Mouse (Mus musculus) small intestine, adult 2 months (tissue): ENCODE results near the gene Scarb1. TPM values are rescaled to one million over a fixed set of nuclear protein-coding genes. Genes with fewer than 3 reads are reported as not detected.

Experiments
- H3K27ac ChIP-seq: fragments of 200-500 bp; 2 replicates; pipeline ENCODE4 v1.5.1; 2012; ENCODE audit warnings: low read depth, low read length, control low read depth, inconsistent platforms; ENCODE audit not compliant: insufficient read depth
- H3K27me3 ChIP-seq: fragments of 200-500 bp; 2 replicates; pipeline ENCODE4 v1.6.1; 2012; ENCODE audit warnings: mild to moderate bottlenecking, moderate library complexity, low read length, inconsistent platforms; ENCODE audit not compliant: control insufficient read depth, insufficient read depth
- H3K36me3 ChIP-seq: fragments of 200-500 bp; 2 replicates; pipeline ENCODE4 v1.6.1; 2012; ENCODE audit warnings: mild to moderate bottlenecking, low read length, control low read depth, inconsistent platforms; ENCODE audit not compliant: control insufficient read depth, insufficient read depth
- H3K4me1 ChIP-seq: fragments of 200-500 bp; 2 replicates; pipeline ENCODE4 v1.6.1; 2012; ENCODE audit warnings: low read length, inconsistent platforms, mixed read lengths; ENCODE audit not compliant: control insufficient read depth, insufficient read depth, insufficient read length
- H3K4me3 ChIP-seq: fragments of 200-500 bp; 2 replicates; pipeline ENCODE4 v1.5.1; 2012; ENCODE audit warnings: low read depth, mild to moderate bottlenecking, control low read depth, inconsistent platforms, low read length, moderate library complexity
- CTCF ChIP-seq: fragments of 200-500 bp; IDR thresholded peaks from 2 replicates; pipeline ENCODE4 v1.5.1; 2012; ENCODE audit warnings: low read depth, mild to moderate bottlenecking, control low read depth, inconsistent platforms, low read length, moderate library complexity, mixed read lengths; ENCODE audit not compliant: insufficient replicate concordance, insufficient read length; ENCODE audit errors: extremely low read depth
- POLR2A ChIP-seq: fragments of 200-500 bp; IDR thresholded peaks from 2 replicates; pipeline ENCODE4 v1.6.1; 2012; ENCODE audit warnings: low read depth, mild to moderate bottlenecking, control low read depth, inconsistent platforms, low read length, moderate library complexity
- WGBS: fragments of 180-500 bp; shearing (Covaris S2); methylation state at CpG from one replicate; pipeline ENCODE4 v1.1.7; 2018; 5-methylcytosine and 5-hydroxymethylcytosine counted together
- polyA plus RNA-seq: library from polyadenylated mRNA; depleted of rRNA; stranded (reverse); fragments of >200 nt; gene quantifications from 2 replicates; pipeline ENCODE4 v1.2.3, GENCODE M21; 2012

Gene Scarb1
- polyA plus RNA-seq, 1 experiment = 19.4 TPM

DNA sequence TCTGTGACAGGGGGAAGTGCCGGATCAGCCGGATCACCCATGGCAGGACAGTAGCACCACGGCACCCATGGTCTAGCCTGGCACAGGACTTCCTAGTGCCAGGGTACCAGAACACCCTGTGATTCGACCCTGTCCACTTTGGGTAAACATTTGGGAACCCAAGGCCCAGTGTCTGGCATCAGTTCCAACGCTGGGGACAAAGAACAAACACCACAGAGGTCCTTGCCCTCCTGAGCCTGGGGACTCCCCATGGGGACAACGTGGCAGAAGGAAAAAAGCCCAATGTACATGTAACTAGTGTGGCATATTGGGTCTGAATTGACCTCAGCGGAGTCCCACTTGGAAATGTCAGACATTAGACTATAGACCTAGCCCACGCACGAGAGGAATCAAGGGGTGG lies 10.7 kb downstream of the Scarb1 start:
- TF ChIP-seq CTCF = no peak
- H3K27ac ChIP-seq = 0 out of 2 replicates have a peak overlapping the region, but pooled peaks have one; percentile 23
- no peak overlapping the region for H3K4me3 ChIP-seq
- 0 out of 2 replicates have a peak, but pooled peaks cover 4% of the 10 kb centered on the region for H3K27me3 ChIP-seq
- H3K4me1 ChIP-seq = no peaks in the 10 kb centered on the region
- WGBS = 80% methylated on average over 9 of the region's 9 CpGs
- no peaks in the 10 kb centered on the region for H3K36me3 ChIP-seq

DNA sequence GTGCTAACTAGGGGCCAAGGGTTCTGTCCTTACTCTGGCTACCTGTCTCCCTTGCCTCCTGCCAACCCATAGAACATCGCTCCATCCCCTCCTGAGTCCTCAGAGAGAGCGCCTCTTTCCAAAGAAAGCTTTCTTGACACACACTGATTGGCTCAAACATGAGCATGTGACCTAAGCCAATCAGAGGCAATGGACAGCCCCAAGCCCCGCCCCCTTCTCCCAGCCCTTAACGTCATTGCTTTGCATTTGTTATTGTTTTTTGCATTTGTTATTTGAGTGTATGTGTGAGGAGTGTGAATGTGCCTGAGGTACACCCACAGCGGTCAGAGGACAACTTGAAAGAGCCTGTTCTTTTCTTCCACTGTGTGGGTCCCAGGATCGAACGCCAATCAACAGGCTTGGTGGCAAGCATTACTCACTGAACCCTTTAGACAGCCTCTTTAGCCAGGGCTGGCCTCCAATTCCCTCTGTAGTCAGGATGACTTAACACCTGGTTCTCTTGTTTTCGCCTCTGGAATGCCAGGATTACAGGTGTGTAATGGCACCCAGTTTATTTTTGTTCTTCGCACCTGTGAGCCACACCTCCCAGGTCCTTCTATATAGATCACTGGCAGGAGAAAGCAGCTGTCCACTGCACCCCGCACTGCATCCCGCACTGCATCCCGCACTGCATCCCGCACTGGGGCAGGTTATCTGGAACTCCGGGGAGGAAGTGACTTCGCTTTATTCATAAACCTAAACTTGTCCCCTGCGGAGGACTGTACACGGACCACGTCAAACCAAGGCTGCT lies 13.1 kb downstream of the Scarb1 start:
- WGBS = 73% methylated on average over 18 of the region's 18 CpGs
- no peaks in the 10 kb centered on the region for H3K4me1 ChIP-seq
- no peaks in the 10 kb centered on the region for H3K36me3 ChIP-seq
- H3K4me3 ChIP-seq = no peak overlapping the region
- no peak for TF ChIP-seq CTCF
- no peak for TF ChIP-seq POLR2A
- 0 out of 2 replicates have a peak, but pooled peaks cover 4% of the 10 kb centered on the region for H3K27me3 ChIP-seq
- no peak overlapping the region for H3K27ac ChIP-seq

DNA sequence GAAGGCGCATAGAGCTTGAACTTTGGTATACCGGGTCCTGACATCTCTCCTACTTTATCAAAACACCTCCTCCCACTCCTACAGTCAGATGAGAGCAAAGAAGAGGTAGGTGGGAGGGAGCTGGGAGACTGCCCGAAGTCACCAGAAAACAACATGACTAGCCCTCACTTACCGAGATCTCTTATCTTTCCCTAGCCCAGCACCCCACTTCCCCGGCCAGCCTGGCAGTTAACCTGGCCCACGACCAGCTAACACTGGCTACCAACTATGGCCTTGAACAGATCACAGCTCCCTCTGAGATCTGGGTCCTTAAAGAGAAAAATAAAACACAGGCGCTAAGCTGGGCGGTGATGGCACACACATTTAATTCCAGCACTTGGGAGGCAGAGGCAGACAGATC lies 14.5 kb downstream of the Scarb1 start:
- WGBS = 74% methylated on average over 8 of the region's 8 CpGs
- Histone ChIP-seq H3K4me1 (no peaks in the 10 kb centered on the region), H3K27ac (no peak overlapping the region), H3K27me3 (0 out of 2 replicates have a peak, but pooled peaks cover 4% of the 10 kb centered on the region), H3K4me3 (no peak overlapping the region), H3K36me3 (no peaks in the 10 kb centered on the region)
- no peak for TF ChIP-seq CTCF
- no peak for TF ChIP-seq POLR2A

DNA sequence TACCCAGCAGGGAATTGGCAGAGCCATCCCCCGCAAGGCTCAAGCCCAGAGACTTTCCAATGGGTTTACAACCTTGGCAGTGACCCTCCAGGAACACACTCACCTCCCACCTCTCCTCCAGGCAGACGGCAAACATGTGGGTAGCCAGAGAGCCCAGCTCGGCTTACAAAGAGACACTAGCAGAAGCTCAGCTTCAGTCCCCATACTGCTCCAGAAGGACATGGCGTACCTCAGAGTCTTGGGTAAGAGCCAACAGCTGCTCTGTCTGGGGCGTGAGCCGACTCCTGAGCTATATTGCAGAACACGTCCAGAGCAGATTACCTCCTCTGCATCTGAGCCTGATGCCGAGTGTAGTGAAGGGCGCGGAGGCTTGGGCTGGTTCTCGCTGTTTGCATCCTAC lies 15.0 kb downstream of the Scarb1 start:
- WGBS = 64% methylated on average over 11 of the region's 11 CpGs
- TF ChIP-seq POLR2A (no peak), CTCF (no peak)
- no peak overlapping the region for H3K4me3 ChIP-seq
- no peaks in the 10 kb centered on the region for H3K36me3 ChIP-seq
- H3K27ac ChIP-seq = no peak overlapping the region
- 0 out of 2 replicates have a peak, but pooled peaks cover 4% of the 10 kb centered on the region for H3K27me3 ChIP-seq
- no peaks in the 10 kb centered on the region for H3K4me1 ChIP-seq

DNA sequence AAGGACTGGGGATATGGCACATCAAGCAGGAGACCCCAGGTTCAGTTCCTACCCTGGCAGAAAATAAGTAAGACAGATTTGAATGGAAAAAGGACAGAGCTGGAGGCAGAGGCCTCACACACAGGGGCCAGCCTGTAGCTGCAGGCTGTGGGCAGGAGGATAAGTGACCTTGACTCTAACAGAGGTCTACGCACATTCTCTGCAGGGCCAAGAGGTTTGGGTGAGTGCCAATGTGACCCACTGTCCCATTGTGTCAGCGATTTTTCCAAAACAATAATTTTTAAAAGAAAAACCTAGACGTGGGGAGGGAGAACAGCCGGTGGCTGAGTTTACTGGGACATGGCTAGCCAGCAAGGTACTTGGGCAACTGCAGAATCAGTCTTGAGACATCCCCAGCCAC lies 15.6 kb downstream of the Scarb1 start:
- no peak overlapping the region for H3K4me3 ChIP-seq
- WGBS = 76% methylated on average over 4 of the region's 4 CpGs
- H3K4me1 ChIP-seq = no peaks in the 10 kb centered on the region
- no peak overlapping the region for H3K27ac ChIP-seq
- no peak for TF ChIP-seq CTCF
- no peak for TF ChIP-seq POLR2A
- H3K27me3 ChIP-seq = no peaks in the 10 kb centered on the region
- H3K36me3 ChIP-seq = no peaks in the 10 kb centered on the region

DNA sequence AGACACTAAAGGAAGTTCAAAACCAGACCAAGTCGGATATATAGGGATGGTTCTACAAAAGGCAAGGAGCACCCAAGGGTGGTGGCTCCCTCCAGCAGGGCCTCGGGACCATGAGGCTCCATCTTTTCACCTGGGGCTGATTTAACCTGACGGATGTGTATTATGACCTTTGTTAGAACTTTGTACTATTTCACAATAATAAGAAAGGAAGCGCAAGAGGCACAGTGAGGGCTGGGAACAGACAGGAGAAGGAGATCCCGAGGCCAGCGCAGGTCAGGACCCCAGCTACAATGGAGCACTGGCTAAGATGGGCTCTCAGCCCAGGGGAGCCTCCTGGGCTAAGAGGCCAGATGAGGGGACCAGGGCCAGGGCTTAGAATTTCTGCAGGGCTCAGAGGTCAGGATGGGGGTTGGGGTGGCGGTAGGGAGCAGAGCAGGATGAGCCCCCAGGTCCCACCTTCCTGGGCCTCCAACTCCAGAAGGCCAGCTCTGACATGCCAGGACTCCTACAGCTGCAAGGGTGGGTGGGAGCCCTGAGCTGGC lies 16.9 kb downstream of the Scarb1 start:
- H3K36me3 ChIP-seq = no peaks in the 10 kb centered on the region
- no peaks in the 10 kb centered on the region for H3K4me1 ChIP-seq
- TF ChIP-seq POLR2A = no peak
- no peak for TF ChIP-seq CTCF
- 45% methylated on average over 7 of the region's 7 CpGs for WGBS
- H3K4me3 ChIP-seq = no peak overlapping the region
- no peak overlapping the region for H3K27ac ChIP-seq
- H3K27me3 ChIP-seq = no peaks in the 10 kb centered on the region

DNA sequence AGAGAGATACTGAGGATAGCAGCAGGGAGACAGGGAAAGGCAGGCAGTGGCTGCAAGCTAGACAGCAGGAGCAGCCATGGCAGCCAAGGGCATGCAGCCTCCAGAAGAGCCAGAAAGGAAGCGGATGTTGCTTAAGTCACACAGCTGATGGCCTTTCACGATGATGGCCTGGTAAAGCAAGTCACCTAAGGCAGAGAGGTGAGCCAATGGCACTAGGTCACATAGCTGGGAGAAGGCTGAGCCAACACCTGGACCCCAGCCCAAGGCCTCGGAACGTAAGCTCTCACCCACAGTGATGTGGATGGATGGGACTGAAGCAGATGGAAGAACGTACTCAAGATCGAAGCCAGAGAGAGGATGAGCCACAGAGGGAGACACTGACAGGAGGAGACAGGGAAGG lies 17.8 kb downstream of the Scarb1 start:
- no peaks in the 10 kb centered on the region for H3K27me3 ChIP-seq
- H3K4me3 ChIP-seq = no peak overlapping the region
- no peak overlapping the region for H3K27ac ChIP-seq
- 85% methylated on average over 6 of the region's 6 CpGs for WGBS
- H3K36me3 ChIP-seq = no peaks in the 10 kb centered on the region
- no peaks in the 10 kb centered on the region for H3K4me1 ChIP-seq
- no peak for TF ChIP-seq POLR2A
- no peak for TF ChIP-seq CTCF
